Mouse (Mus musculus): ENCODE data around the gene Sox5. TPM values are rescaled to one million over a fixed set of nuclear protein-coding genes. Genes with fewer than 3 reads are reported as not detected.
"Not testable (repeated sequence)": the region's sequence is repeated elsewhere in the genome, so short reads cannot be mapped to it uniquely, and the experiment has no call there.

The Sox5 gene
- polyA plus RNA-seq, 1 experiment from 2014 or later = 4.2 TPM

- H3K27me3 ChIP-seq = no peaks in the 10 kb centered on the region
- WGBS (ENCODE audit: insufficient replicate concordance) = 62% methylated on average over 23 of the region's 23 CpGs
- H3K36me3 ChIP-seq (replicated peaks) = no peaks in the 10 kb centered on the region
- no peak overlapping the region for H3K4me3 ChIP-seq (replicated peaks)
- H3K9me3 ChIP-seq (replicated peaks) = no peaks in the 10 kb centered on the region
- H3K9ac ChIP-seq = no peak overlapping the region
- no peak overlapping the region for H3K4me2 ChIP-seq
- no peak overlapping the region for H3K27ac ChIP-seq (replicated peaks)
- H3K4me1 ChIP-seq (replicated peaks) = no peaks in the 10 kb centered on the region
- no peak for ATAC-seq (ENCODE audit: insufficient read depth)
Measured at GRCm38 (mm10) chr6:144298641-144299502, 482.9 kb downstream of the Sox5 start.

GRCm38 (mm10) chr6:144297846-144298245 lies 483.9 kb downstream of the Sox5 start:
- H3K4me1 ChIP-seq (replicated peaks) = no peaks in the 10 kb centered on the region
- no peaks in the 10 kb centered on the region for H3K27me3 ChIP-seq
- no peak for ATAC-seq (ENCODE audit: insufficient read depth)
- WGBS (ENCODE audit: insufficient replicate concordance) = 65% methylated on average over 5 of the region's 5 CpGs
- H3K4me3 ChIP-seq (replicated peaks) = no peak overlapping the region
- no peaks in the 10 kb centered on the region for H3K9me3 ChIP-seq (replicated peaks)
- H3K9ac ChIP-seq = no peak overlapping the region
- H3K4me2 ChIP-seq = no peak overlapping the region
- no peaks in the 10 kb centered on the region for H3K36me3 ChIP-seq (replicated peaks)
- no peak overlapping the region for H3K27ac ChIP-seq (replicated peaks)

GRCm38 (mm10) chr6:144297131-144297530 lies 484.6 kb downstream of the Sox5 start:
- Histone ChIP-seq H3K36me3 (replicated peaks) (no peaks in the 10 kb centered on the region), H3K27ac (replicated peaks) (no peak overlapping the region), H3K4me3 (replicated peaks) (no peak overlapping the region), H3K27me3 (no peaks in the 10 kb centered on the region), H3K9me3 (replicated peaks) (no peaks in the 10 kb centered on the region), H3K4me1 (replicated peaks) (no peaks in the 10 kb centered on the region), H3K9ac (no peak overlapping the region), H3K4me2 (no peak overlapping the region)
- 57% methylated on average over 1 of the region's 1 CpGs for WGBS (ENCODE audit: insufficient replicate concordance)
- ATAC-seq (ENCODE audit: insufficient read depth) = no peak

DNA sequence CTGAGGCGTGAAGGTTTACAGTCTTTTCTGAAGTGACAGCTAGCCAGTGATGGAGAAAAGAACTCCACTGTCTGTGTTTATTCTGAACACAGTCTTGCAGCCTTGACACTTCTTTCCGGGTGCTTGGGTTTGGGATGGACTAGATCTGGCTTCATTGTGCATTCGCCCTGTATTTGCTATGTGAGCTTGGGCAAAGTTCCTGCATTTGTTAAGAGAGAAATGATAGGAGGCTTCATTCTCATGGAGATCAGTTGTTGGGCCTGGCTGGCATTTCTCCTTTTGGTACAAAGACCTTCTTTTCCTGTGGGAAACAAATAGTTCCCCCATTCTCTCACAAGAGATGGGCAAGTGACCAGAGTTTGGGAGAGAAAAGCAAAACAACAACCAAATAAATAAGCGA lies 490.3 kb downstream of the Sox5 start:
- Histone ChIP-seq H3K4me2 (no peak overlapping the region), H3K9ac (no peak overlapping the region), H3K9me3 (replicated peaks) (no peaks in the 10 kb centered on the region), H3K27ac (replicated peaks) (no peak overlapping the region), H3K4me1 (replicated peaks) (no peaks in the 10 kb centered on the region), H3K4me3 (replicated peaks) (no peak overlapping the region), H3K36me3 (replicated peaks) (no peaks in the 10 kb centered on the region), H3K27me3 (no peaks in the 10 kb centered on the region)
- no peak for ATAC-seq (ENCODE audit: insufficient read depth)
- 63% methylated on average over 4 of the region's 4 CpGs for WGBS (ENCODE audit: insufficient replicate concordance)

GRCm38 (mm10) chr6:144286122-144286521 lies 495.7 kb downstream of the Sox5 start:
- ATAC-seq (ENCODE audit: insufficient read depth) = no peak
- WGBS (ENCODE audit: insufficient replicate concordance) = 55% methylated on average over 4 of the region's 4 CpGs
- no peaks in the 10 kb centered on the region for H3K36me3 ChIP-seq (replicated peaks)
- H3K4me3 ChIP-seq (replicated peaks) = no peak overlapping the region
- H3K27me3 ChIP-seq = no peaks in the 10 kb centered on the region
- no peak overlapping the region for H3K9ac ChIP-seq
- no peaks in the 10 kb centered on the region for H3K4me1 ChIP-seq (replicated peaks)
- no peak overlapping the region for H3K4me2 ChIP-seq
- no peak overlapping the region for H3K27ac ChIP-seq (replicated peaks)
- H3K9me3 ChIP-seq (replicated peaks) = no peaks in the 10 kb centered on the region

DNA sequence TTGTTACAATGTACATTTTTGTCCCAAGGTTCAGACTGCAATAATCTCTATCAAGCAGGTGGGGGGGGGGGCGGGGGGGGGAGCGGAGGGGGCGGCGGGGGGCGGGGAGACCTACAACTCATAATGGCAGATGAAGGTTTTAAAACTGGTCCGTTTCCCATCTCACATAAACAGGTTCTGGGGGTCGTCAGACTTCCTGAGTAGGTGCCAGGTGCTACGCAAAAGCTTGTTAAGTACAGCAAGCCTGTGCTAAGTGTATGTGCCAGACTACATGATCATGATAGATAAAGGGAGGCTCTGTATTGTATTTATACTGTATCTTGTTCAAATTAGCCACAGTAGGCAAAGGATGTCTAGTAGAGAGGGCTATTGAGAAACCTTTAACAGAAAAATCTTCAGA lies 498.6 kb downstream of the Sox5 start:
- WGBS (ENCODE audit: insufficient replicate concordance) = 41% methylated on average over 8 of the region's 8 CpGs
- H3K4me2 ChIP-seq = no peak overlapping the region

GRCm38 (mm10) chr6:144282756-144283155 lies 499.0 kb downstream of the Sox5 start:
- no peak for ATAC-seq (ENCODE audit: insufficient read depth)
- WGBS (ENCODE audit: insufficient replicate concordance) = 70% methylated on average over 12 of the region's 12 CpGs
- Histone ChIP-seq H3K36me3 (replicated peaks) (no peaks in the 10 kb centered on the region), H3K4me3 (replicated peaks) (no peak overlapping the region), H3K27me3 (no peaks in the 10 kb centered on the region), H3K27ac (replicated peaks) (no peak overlapping the region), H3K9ac (no peak overlapping the region), H3K4me2 (no peak overlapping the region), H3K4me1 (replicated peaks) (no peaks in the 10 kb centered on the region), H3K9me3 (replicated peaks) (no peaks in the 10 kb centered on the region)

More for the DNA sequence above, 498.6 kb downstream of the Sox5 start:
- Histone ChIP-seq H3K36me3 (replicated peaks) (no peaks in the 10 kb centered on the region), H3K9me3 (replicated peaks) (no peaks in the 10 kb centered on the region), H3K27ac (replicated peaks) (no peak overlapping the region), H3K9ac (no peak overlapping the region), H3K27me3 (no peaks in the 10 kb centered on the region), H3K4me3 (replicated peaks) (no peak overlapping the region), H3K4me1 (replicated peaks) (no peaks in the 10 kb centered on the region)
- no peak for ATAC-seq (ENCODE audit: insufficient read depth)

- no peak overlapping the region for H3K9ac ChIP-seq
- WGBS (ENCODE audit: insufficient replicate concordance) = 51% methylated on average over 3 of the region's 3 CpGs
- H3K9me3 ChIP-seq (replicated peaks) = no peaks in the 10 kb centered on the region
- H3K4me2 ChIP-seq = no peak overlapping the region
- no peak for ATAC-seq (ENCODE audit: insufficient read depth)
- H3K4me1 ChIP-seq (replicated peaks) = no peaks in the 10 kb centered on the region
- no peak overlapping the region for H3K4me3 ChIP-seq (replicated peaks)
- H3K36me3 ChIP-seq (replicated peaks) = no peaks in the 10 kb centered on the region
- no peak overlapping the region for H3K27ac ChIP-seq (replicated peaks)
- H3K27me3 ChIP-seq = no peaks in the 10 kb centered on the region
Measured at GRCm38 (mm10) chr6:144281661-144282060, 500.1 kb downstream of the Sox5 start.

GRCm38 (mm10) chr6:144278505-144279053 lies 503.2 kb downstream of the Sox5 start:
- no peak overlapping the region for H3K27ac ChIP-seq (replicated peaks)
- H3K4me2 ChIP-seq = no peak overlapping the region
- no peaks in the 10 kb centered on the region for H3K36me3 ChIP-seq (replicated peaks)
- no peaks in the 10 kb centered on the region for H3K9me3 ChIP-seq (replicated peaks)
- H3K27me3 ChIP-seq = no peaks in the 10 kb centered on the region
- no peak overlapping the region for H3K4me3 ChIP-seq (replicated peaks)
- no peak overlapping the region for H3K9ac ChIP-seq
- WGBS (ENCODE audit: insufficient replicate concordance) = 55% methylated on average over 13 of the region's 13 CpGs
- H3K4me1 ChIP-seq (replicated peaks) = no peaks in the 10 kb centered on the region
- no peak for ATAC-seq (ENCODE audit: insufficient read depth)

GRCm38 (mm10) chr6:144273425-144273824 lies 508.4 kb downstream of the Sox5 start:
- H3K36me3 ChIP-seq (replicated peaks); H3K9me3 ChIP-seq (replicated peaks); H3K4me3 ChIP-seq (replicated peaks); H3K27me3 ChIP-seq; H3K4me2 ChIP-seq; H3K4me1 ChIP-seq (replicated peaks); ATAC-seq (ENCODE audit: insufficient read depth); H3K9ac ChIP-seq; H3K27ac ChIP-seq (replicated peaks): not testable (repeated sequence)
- WGBS (ENCODE audit: insufficient replicate concordance) = 57% methylated on average over 4 of the region's 4 CpGs

DNA sequence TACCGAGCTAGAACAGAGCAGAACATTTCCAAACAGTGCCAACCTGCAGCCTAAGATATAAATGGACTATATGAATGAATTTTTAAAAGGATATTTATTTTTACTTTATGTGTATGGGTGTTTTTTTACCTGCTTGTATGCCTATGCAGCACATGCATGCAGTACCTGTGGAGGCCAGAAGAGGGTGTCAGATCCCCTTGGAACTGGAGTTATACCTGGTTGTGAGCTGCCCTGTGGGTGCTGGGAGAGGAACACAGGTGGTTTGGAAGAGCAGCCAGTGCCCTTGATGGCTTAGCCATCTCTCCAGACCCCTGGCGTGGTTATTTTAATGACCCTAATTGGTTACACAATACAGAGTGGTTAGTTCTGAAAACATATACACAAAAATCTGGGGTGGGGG lies 510.5 kb downstream of the Sox5 start:
- no peaks in the 10 kb centered on the region for H3K27me3 ChIP-seq
- H3K4me3 ChIP-seq (replicated peaks) = no peak overlapping the region
- ATAC-seq (ENCODE audit: insufficient read depth) = no peak
- H3K9ac ChIP-seq = no peak overlapping the region
- H3K4me1 ChIP-seq (replicated peaks) = no peaks in the 10 kb centered on the region
- H3K4me2 ChIP-seq = no peak overlapping the region
- H3K36me3 ChIP-seq (replicated peaks) = no peaks in the 10 kb centered on the region
- no peaks in the 10 kb centered on the region for H3K9me3 ChIP-seq (replicated peaks)
- H3K27ac ChIP-seq (replicated peaks) = no peak overlapping the region
- 58% methylated on average over 2 of the region's 2 CpGs for WGBS (ENCODE audit: insufficient replicate concordance)

Measured in liver, embryonic 15.5 days (tissue).